Mouse (Mus musculus) kidney, embryonic 14.5 days (tissue): ENCODE data around the gene Eef1akmt2. TPM values are rescaled to one million over a fixed set of nuclear protein-coding genes. Genes with fewer than 3 reads are reported as not detected.

Experiments
- ATAC-seq: fragments of 200-750 bp; cut with Nextera tagmentation; 2 replicates; pipeline ENCODE4 v1.8.0; 2017; ENCODE audit warnings: moderate number of reproducible peaks, mild to moderate bottlenecking, moderate TSS enrichment, moderate library complexity; ENCODE audit not compliant: low FRiP score, low TSS enrichment
- H3K27ac ChIP-seq: fragments of 300-500 bp; sonication (generic); 2 replicates; pipeline ENCODE4 v1.5.1; 2014; ENCODE audit warnings: low read depth, mild to moderate bottlenecking, low read length, moderate library complexity, mixed read lengths
- H3K27me3 ChIP-seq: fragments of 300-500 bp; sonication (generic); 2 replicates; pipeline ENCODE4 v1.6.1; 2014; ENCODE audit warnings: mild to moderate bottlenecking, low read length; ENCODE audit not compliant: control insufficient read depth, insufficient read depth
- H3K36me3 ChIP-seq: fragments of 300-500 bp; sonication (generic); 2 replicates; pipeline ENCODE4 v1.6.1; 2014; ENCODE audit warnings: low read length, mixed read lengths; ENCODE audit not compliant: control insufficient read depth, insufficient read depth
- H3K4me1 ChIP-seq: fragments of 300-500 bp; sonication (generic); 2 replicates; pipeline ENCODE4 v1.6.1; 2014; ENCODE audit warnings: low read length, mixed read lengths; ENCODE audit not compliant: control insufficient read depth, insufficient read depth
- H3K4me2 ChIP-seq: fragments of 300-500 bp; sonication (generic); replicated peaks from 2 replicates; pipeline ENCODE4 v1.6.1; 2014; ENCODE audit warnings: low read depth, mild to moderate bottlenecking, low read length
- H3K4me3 ChIP-seq: fragments of 300-500 bp; sonication (generic); 2 replicates; pipeline ENCODE4 v1.5.1; 2014; ENCODE audit warnings: mild to moderate bottlenecking, low read length
- H3K9ac ChIP-seq: fragments of 300-500 bp; sonication (generic); 2 replicates; pipeline ENCODE4 v1.6.1; 2014; ENCODE audit warnings: low read depth, mild to moderate bottlenecking, low read length, moderate library complexity
- H3K9me3 ChIP-seq: fragments of 300-500 bp; sonication (generic); 2 replicates; pipeline ENCODE4 v1.6.1; 2016; ENCODE audit warnings: low read length; ENCODE audit not compliant: control insufficient read depth
- WGBS: fragments of 180-500 bp; shearing (Covaris S2); extraction: QIAGEN DNeasy Blood & Tissue Kit; methylation state at CpG from one replicate; pipeline ENCODE4 v1.1.7; 2014; 5-methylcytosine and 5-hydroxymethylcytosine counted together
- polyA plus RNA-seq: library from polyadenylated mRNA; unstranded; fragments of >200 nt; fragmentation: Nextera tagmentation; extraction: Ambion mirVana; gene quantifications from 2 replicates; pipeline ENCODE4 v1.2.1, GENCODE M21; 2014

The Eef1akmt2 gene
- polyA plus RNA-seq, 1 experiment from 2014 or later: 72.4 TPM

DNA sequence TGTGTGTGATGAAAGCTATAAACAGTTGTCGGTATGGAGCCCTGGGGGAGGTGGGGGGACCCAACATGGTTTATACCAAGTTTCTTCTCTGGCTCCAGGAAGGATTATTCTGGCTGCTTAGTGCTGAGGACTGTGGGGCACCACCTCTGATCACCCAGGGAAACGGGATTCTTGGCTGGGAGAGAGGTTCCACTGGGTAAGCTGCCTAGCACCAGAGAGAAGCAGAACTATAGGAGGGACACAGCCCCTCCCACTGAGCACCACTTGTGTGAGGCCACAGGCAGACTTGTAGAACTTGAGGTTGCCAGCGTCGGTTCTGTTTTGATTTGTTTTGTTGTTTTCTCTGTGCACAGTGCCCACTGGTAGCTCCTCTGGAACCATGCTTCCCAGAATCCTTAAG, 1.5 kb upstream of the Eef1akmt2 start:
- no peak for ATAC-seq
- H3K9ac ChIP-seq: no peak overlapping the region
- peaks cover 11% of the 10 kb centered on the region for H3K36me3 ChIP-seq
- no peaks in the 10 kb centered on the region for H3K9me3 ChIP-seq
- no peaks in the 10 kb centered on the region for H3K4me1 ChIP-seq
- H3K4me3 ChIP-seq: no peak overlapping the region
- H3K4me2 ChIP-seq: no peak overlapping the region
- H3K27me3 ChIP-seq: no peaks in the 10 kb centered on the region
- 72% methylated on average over 4 of the region's 4 CpGs for WGBS
- H3K27ac ChIP-seq: no peak overlapping the region

DNA sequence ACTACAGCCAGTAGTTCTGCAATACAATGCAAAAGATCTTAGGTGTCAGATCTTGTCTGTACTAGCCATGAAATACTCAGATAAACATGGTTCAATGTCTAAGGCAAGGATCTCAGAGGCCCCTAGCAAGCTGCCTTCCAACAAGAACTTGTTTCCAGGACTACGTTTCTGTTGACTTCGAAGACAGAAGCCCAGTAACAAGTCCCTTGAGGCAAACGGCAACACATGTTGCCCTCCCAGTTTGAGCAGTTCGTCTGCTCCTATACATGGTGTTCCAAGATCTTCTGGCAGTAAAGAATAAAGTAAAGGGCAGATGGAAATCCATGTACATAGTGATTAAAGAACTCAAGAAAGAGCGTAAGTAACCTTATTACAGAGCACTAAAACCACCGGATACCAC, 888 bp upstream of the Eef1akmt2 start:
- no peak for ATAC-seq
- Histone ChIP-seq H3K36me3 (peaks cover 17% of the 10 kb centered on the region), H3K4me1 (no peaks in the 10 kb centered on the region), H3K9me3 (no peaks in the 10 kb centered on the region), H3K4me2 (no peak overlapping the region), H3K27me3 (no peaks in the 10 kb centered on the region), H3K9ac (no peak overlapping the region), H3K27ac (no peak overlapping the region), H3K4me3 (no peak overlapping the region)
- 77% methylated on average over 6 of the region's 6 CpGs for WGBS

DNA sequence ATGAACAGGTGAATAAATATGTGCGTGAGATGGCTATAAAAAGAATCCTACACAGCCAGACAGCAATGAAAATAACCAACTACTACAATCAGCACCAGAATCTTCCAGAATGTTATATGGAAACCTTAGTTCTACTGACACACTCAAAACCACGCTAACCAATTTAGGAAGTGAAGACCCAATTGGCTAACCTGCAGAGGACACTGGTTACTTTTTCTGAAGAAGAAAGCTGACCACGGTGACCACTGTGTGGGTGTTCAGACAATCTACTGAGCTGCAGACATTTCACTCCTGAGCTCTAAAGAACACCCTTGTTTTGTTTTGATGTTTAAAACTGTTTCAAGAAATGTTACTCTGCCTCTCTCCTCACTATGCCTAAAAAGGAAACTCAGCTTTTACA, 9.3 kb downstream of the Eef1akmt2 start:
- Histone ChIP-seq H3K36me3 (peaks cover 42% of the 10 kb centered on the region; the same call in 1 of the 2 replicates), H3K4me2 (no peak overlapping the region), H3K4me3 (no peak overlapping the region), H3K27ac (no peak overlapping the region), H3K4me1 (no peaks in the 10 kb centered on the region), H3K9me3 (no peaks in the 10 kb centered on the region), H3K27me3 (no peaks in the 10 kb centered on the region), H3K9ac (no peak overlapping the region)
- ATAC-seq: no peak
- WGBS: 91% methylated on average over 3 of the region's 3 CpGs

DNA sequence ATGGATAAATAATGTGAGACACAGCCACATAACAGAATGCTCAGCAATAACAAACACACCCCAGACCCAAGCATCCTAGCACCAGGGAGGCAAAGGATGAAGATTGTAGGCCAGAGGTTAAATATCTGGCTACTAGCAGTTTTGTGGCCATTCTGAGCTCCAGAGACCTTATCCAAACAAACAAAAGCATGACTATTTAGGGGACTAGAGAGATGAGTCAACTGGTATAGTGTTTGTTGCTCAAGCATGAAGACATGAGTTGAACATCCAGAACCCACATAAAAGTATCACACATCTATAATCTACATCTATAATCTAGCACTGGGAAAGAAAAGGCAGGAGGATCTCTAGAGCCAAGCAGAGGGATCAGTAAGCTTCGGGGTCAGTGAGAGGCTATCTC, 10.0 kb downstream of the Eef1akmt2 start:
- Histone ChIP-seq H3K27me3 (no peaks in the 10 kb centered on the region), H3K4me1 (no peaks in the 10 kb centered on the region), H3K4me2 (no peak overlapping the region), H3K36me3 (peaks cover 39% of the 10 kb centered on the region; the same call in 1 of the 2 replicates), H3K9me3 (no peaks in the 10 kb centered on the region), H3K4me3 (no peak overlapping the region), H3K9ac (no peak overlapping the region), H3K27ac (no peak overlapping the region)
- no peak for ATAC-seq
- 89% methylated on average over 1 of the region's 1 CpGs for WGBS

DNA sequence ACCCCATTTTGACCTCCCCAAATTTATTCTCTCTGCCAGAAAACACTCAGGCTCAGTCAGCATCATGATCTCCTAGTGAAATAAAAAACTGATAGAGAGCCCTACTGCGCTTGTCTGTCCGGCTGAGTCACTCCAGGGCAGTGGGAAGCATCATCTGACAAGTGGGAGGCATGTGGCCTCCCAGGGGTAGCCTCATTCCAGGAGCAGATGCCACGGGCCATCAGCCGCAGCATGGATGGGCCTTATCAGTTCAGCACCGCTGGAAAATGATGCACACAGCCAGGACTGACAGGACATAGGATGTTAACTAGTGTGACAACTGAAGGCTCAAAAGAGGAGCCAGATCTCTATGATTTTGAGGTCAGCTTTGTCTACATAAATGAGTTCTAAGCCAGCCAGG, 11.2 kb downstream of the Eef1akmt2 start:
- H3K36me3 ChIP-seq: peaks cover 33% of the 10 kb centered on the region; the same call in 1 of the 2 replicates
- no peak overlapping the region for H3K27ac ChIP-seq
- WGBS: 52% methylated on average over 5 of the region's 5 CpGs
- H3K9ac ChIP-seq: no peak overlapping the region
- H3K27me3 ChIP-seq: no peaks in the 10 kb centered on the region
- H3K4me3 ChIP-seq: no peak overlapping the region
- no peak overlapping the region for H3K4me2 ChIP-seq
- no peaks in the 10 kb centered on the region for H3K4me1 ChIP-seq
- no peaks in the 10 kb centered on the region for H3K9me3 ChIP-seq
- ATAC-seq: no peak

DNA sequence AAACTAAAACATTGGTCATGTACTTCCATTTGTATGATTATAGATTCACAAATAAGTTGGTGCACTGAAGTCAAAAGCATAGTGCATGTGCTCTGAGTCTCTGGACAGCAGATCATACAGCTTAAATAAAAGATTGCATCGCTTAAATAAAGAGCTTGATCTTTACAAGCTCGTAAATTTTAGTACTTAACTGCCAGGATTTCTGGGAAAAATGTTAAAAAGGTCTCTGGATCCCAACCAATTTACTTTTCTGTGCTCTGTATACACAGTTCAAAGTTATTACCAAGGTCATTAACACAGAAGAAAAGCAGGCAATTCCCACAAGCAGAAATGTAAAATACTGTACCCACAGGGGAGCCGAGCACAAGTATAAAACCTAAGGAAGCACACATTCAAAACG, 21.5 kb downstream of the Eef1akmt2 start:
- Histone ChIP-seq H3K4me2 (no peak overlapping the region), H3K9ac (no peak overlapping the region), H3K27me3 (no peaks in the 10 kb centered on the region), H3K27ac (no peak overlapping the region), H3K9me3 (no peaks in the 10 kb centered on the region), H3K4me1 (no peaks in the 10 kb centered on the region), H3K36me3 (peaks cover 34% of the 10 kb centered on the region), H3K4me3 (no peak overlapping the region)
- WGBS: 57% methylated on average over 4 of the region's 4 CpGs
- ATAC-seq: no peak

DNA sequence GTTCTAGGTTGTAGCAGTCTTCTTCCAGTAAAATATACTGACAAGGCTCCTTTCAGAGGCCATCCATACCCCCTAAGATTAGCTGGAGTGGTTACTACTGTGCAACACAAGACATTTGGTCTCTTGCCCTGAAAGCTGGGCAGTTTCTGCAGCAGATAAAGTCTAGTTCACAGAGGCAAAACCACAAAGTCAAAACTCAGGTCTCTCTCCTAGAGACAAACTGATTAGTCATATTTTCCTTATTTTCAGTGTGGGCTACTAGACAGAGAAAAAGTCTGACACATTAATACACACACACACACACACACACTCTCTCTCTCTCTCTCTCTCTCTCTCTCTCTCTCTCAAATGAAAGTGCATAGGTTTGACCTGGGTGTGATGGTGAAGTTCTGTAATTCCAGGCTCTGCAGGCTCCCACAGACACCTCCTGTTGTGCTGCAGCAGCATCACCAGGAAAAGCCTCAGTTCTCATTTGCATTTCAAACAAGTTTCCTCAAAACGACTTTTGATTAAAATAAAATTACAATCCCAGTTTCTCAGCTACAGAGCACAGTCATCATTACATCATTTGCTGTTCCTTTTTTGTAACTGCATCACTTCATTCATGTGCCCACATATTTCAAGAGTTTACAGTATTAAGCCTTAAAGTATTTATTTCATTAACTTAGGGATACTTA, 28.0 kb downstream of the Eef1akmt2 start:
- H3K9ac ChIP-seq: no peak overlapping the region
- no peaks in the 10 kb centered on the region for H3K4me1 ChIP-seq
- H3K27me3 ChIP-seq: no peaks in the 10 kb centered on the region
- ATAC-seq: no peak
- 11% methylated on average over 1 of the region's 1 CpGs for WGBS
- no peak overlapping the region for H3K27ac ChIP-seq
- no peaks in the 10 kb centered on the region for H3K9me3 ChIP-seq
- H3K4me3 ChIP-seq: no peak overlapping the region
- H3K36me3 ChIP-seq: peaks cover 30% of the 10 kb centered on the region
- H3K4me2 ChIP-seq: no peak overlapping the region

DNA sequence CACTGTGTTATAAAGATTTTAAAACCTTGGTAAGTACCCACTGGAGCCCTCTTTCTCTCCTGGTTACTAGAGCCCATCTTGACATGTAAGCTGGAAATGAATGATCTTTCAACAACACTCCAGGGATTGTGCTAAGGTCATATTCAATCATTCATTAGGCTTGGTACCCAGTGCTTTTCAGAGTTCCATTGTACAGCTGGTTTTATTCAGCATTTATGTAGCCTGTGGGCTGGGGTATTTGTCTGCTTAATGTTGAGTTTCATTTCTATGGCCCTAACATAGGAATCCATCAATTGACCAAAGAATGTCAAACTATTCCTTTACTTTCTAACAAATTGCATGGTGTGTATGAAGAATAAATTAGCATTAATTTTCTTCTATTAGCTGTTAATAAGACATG, 28.6 kb downstream of the Eef1akmt2 start:
- no peaks in the 10 kb centered on the region for H3K27me3 ChIP-seq
- ATAC-seq: no peak
- no peak overlapping the region for H3K4me2 ChIP-seq
- H3K36me3 ChIP-seq: peaks cover 30% of the 10 kb centered on the region
- no peaks in the 10 kb centered on the region for H3K9me3 ChIP-seq
- no peak overlapping the region for H3K9ac ChIP-seq
- H3K4me3 ChIP-seq: no peak overlapping the region
- H3K4me1 ChIP-seq: no peaks in the 10 kb centered on the region
- H3K27ac ChIP-seq: no peak overlapping the region

DNA sequence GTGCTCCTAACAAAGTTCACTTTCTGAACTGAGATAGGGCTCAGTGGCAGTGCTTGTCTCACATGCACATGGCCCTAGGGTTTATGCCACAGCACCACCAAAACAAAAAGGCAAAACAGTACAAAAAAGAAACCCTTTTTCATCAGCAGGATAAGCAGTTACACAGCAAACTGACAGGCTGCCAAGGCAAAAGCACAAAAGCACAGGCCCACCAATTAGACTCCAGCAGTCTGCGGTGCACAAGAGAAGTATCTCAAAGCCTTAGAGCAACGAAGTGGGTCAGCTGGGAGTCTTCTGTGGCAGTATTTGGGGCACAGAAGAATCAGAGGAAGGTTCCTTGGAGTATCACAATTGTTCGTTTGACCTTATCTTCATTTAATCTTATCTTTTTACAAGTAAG, 31.8 kb downstream of the Eef1akmt2 start:
- peaks cover 15% of the 10 kb centered on the region; the same call in 1 of the 2 replicates for H3K36me3 ChIP-seq
- no peaks in the 10 kb centered on the region for H3K27me3 ChIP-seq
- H3K4me3 ChIP-seq: no peak overlapping the region
- WGBS: 88% methylated on average over 3 of the region's 3 CpGs
- no peak for ATAC-seq
- no peaks in the 10 kb centered on the region for H3K4me1 ChIP-seq
- no peaks in the 10 kb centered on the region for H3K9me3 ChIP-seq
- no peak overlapping the region for H3K9ac ChIP-seq
- H3K27ac ChIP-seq: no peak overlapping the region
- no peak overlapping the region for H3K4me2 ChIP-seq
